Mouse (Mus musculus) layer of hippocampus, adult 11-12 months (tissue): ENCODE measurements around the gene Hoxc9.

Experiments
- DNase-seq: peaks from one replicate; pipeline ENCODE4 v3.0.0; 2022; ENCODE audit warnings: low spot score

Hoxc9 gene

DNA sequence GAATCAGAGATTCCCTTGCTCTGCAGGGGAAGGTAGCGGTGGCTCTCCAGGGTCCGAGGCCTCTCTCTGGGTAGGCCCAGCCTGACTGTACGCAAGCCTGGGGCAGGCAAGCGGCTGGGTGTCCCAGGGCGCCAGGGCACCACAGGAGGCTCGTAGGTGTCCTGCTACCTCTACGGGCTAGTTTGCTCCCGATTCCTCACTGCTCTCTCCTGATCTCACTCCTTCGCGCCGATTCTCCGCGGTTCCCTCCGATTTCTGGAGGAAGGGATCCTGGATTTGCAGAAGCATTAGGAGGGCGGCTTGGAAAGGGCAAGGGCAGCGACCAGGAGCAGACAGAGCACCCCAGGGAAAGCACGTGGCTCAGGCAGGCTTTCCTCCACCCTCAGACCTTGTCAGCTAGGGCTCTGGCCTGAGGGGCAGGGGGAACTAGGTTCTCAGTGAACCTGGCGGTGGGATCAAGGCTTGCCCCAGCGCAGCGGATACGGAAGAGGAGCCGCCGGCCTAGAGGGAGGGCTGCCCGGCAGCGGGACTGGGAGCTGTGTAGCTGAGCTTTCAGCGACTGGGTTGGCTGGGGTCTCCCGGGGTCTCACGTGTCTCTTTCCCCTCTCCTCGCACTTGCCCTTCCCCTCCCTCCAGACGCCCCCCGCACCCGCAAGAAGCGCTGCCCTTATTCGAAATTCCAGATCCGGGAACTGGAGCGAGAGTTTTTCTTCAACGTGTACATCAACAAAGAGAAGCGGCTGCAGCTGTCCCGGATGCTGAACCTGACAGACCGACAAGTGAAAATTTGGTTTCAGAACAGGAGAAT, 20.2 kb upstream of the Hoxc9 start:
- no peak for DNase-seq

DNA sequence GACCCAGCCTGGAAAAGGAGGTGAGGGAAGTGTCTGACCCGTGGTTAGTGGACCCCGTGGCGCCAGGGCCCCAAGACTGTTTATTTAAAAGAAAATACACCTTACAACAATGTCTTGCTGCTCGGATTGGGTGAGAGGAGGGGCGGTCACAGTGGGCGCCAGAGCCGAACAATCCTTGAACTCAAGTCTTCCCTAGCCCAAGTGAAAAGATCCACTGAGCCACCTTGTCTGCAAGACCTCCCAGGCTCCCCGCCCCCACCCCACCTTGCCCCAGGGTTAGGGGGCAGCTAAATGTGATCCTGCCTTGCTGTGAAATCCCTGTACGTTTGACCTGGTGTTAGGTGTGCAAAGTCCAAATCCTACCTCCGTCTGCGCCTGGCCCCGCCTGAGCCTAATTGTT, 19.3 kb upstream of the Hoxc9 start:
- no peak for DNase-seq

DNA sequence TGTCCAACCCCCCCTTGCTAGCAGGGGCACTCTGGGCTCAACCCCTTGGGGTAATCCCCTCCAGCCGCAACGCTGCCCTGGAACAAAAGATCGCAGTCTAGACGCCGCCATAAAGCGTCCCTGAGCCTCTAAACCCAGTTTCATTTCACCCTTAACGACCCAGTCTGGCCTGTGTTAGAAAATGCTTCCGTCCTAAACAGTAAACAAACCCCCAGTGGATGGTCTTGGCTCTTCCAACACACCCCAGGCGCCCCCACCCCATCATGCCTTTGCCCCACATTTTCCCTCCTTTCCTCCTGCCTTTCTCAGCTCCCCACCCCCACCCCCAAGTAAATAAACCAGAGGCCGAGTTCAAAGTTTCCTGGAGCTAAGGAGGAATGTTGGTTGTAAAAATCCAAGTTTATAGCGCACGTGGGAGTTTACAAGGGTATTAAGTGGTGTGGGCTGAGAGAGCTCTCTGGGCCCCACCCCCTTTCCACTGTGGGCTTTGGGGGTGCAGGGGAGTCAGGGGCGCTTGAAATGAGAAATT, 16.5 kb upstream of the Hoxc9 start:
- no peak for DNase-seq

DNA sequence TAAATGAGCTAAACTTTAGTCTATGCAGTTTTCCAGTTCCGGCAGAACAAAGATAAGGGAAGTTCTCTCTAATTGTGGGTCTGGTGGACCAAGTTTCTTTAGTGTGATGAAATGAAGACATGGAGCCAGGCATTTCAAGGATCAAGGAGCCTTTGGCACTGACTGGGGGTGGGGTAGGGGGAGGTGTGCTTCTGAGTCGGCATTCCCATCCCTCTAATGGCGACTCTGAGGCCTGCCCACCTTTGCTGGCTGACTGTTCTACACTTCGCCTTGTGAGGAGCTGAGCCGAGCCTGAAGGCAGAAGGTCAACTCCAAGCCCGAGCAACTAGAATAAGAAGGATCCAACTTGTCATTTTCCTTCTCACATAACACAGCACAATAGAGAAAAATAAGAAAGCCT, 14.5 kb upstream of the Hoxc9 start:
- no peak for DNase-seq

DNA sequence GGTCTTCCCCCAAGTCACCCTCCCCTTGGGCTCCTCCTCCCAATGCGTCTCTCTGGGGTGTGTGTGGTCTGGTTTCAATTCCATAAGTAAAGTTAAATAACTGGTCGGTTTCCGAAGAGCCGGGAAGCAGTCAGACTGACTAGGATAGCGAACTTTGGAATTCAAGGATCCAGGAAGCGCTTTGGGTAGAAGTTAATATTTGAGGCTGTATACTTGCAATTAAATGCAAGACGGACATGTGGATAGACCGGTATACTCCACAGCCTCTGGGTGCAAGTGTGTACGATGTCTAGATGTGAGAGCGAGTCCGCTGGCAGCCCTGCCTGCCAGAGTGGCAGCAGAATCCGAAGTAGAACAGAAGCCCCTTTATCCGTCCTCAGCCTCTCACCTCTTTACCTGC, 13.7 kb upstream of the Hoxc9 start:
- DNase-seq = no peak

DNA sequence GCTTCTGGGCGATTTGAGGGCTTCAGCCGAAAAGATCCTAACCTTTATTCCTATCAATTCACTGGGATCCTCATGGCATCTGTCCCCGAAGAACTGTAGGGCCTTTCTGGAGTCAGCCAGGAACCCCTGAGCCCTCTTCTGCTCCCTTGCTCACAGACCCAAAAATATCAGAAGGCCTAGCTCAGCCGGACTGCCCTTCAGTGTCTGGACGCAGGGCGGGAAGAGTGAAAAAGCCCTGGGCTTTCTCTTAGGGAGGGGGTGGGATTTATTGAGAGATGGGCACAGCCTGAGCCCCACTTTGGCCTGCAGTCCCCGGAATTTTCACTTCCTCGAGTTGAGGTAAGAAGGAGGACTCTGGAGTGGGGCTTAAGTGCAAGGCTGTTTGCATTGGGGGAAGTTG, 13.0 kb upstream of the Hoxc9 start:
- no peak for DNase-seq

DNA sequence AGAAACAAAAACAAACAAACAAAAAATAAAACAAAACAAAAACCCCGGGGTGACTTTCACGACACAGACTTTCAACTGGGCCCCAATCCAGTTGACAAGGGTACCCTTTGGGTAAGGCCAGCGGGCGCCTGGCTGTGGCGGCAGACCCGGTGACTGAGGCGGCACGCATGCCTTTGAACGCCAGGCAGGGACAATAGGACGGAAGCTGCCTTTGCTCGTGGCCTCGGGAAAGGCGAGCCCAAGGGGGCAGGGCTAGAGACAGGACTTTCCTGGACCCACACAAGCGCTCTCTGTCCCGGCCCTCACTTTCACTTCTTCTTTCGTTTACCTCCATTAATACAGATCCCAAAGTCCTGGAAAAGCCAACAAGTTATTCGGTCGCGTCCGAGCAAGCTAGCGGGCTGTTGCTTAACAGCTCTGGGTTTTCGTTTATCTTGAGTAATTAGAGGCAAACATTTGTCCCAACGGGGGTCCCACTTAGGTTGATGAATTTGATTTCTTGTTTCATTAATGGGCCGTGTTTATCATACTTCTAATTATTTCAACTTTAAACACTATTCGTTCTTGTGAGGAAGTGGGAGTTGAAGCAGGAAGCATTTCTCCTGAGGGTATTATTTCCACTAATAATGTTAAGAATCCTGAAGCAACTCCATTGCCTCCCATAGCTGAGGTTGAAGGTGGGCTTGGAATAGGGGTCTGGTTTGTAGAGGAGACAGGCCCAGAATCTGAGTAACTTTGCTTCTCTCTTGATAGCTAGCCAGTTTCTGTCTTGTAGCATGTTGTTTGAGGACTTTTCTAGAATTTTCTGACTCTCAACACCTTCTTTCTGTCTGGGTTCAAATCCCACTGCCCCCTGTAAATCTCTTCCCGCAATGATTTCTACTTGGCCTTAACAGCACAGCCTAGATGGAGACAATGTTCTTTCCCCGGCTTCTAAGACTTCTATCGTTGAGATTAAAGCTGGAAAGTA, 12.3 kb upstream of the Hoxc9 start:
- DNase-seq = no peak

DNA sequence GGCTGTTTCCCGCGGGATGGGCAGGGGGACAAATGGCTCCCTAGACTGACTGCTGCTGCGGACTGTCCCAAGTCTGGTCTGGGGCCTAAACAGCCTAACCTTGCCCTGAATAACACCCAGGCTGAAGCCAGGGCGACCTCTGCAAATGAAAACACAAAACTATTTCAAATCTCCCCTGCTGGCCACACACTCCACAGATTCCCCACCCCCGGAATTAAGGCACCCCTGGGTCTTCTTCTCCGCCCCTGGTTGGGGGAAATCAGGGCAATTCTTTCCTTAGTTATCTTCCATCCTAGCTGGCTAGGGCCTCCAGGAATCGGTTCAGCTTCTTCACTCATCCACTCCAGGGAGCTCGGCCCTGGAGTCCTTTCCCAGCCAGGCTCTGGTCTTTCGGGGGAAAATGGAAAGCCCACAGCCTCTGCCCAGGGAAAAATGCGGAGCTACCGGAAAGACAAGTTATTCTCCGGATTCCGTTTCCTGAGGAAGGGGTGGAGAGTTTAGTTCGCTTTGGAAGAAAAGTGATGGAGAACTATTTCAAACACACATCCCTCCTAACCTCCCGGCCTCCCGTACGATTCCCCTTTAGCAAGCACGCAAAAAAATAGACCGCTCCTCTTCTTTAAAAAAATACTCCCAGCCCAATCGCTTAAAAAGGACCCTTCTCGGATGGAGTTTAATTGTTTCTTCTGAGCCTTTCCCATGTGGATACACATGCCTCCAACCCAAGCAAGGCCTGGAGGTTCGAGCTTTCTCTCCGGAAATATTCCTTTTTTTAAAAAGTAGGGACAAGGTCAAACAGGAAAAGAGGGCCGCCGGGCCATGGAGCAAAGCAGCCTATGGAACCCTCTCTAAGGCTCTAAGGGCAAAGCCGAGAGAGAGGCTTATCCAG, 11.0 kb upstream of the Hoxc9 start:
- DNase-seq = no peak

DNA sequence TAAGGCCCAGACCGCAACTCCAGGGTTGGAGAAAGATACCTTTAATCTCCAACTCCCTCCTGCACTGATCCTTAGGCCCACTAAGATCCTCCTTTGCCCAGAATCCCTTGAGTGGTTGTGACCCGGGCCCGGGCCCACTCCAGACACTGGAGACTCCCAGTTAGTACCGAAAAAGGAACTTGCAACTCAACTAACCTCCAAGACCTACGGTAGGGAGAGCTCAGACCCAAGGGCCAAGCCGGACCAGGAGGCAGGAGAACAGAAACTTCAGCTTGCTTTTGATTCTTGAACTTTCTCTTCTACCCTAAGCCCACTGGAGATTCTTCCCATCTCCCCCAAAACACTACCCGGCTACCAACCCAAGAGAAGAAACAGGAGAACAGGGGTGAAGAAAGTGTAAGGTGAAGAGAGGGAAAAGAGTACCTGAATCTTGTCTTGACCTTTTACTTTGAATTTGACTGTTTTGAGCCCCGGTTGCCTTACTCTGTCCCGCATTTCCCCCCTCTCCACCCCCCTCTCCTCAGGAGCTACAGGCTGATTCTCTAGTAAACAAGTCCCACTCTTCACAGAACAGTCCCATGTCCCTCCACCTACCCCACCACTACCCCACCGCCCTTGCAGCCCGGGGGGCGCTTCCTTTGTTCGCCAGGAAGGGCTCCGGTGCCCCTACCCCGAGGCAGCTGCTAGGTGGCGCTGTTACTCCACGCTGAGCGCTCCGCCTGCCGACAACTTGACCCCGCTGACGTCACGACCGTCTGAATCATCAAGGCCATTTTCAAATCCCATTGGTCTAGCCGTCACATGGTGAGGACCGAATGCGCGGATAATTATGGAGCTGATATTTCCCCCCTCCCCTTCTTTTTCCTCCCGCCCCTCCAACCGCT, 10.1 kb upstream of the Hoxc9 start:
- DNase-seq = peak; percentile 10

DNA sequence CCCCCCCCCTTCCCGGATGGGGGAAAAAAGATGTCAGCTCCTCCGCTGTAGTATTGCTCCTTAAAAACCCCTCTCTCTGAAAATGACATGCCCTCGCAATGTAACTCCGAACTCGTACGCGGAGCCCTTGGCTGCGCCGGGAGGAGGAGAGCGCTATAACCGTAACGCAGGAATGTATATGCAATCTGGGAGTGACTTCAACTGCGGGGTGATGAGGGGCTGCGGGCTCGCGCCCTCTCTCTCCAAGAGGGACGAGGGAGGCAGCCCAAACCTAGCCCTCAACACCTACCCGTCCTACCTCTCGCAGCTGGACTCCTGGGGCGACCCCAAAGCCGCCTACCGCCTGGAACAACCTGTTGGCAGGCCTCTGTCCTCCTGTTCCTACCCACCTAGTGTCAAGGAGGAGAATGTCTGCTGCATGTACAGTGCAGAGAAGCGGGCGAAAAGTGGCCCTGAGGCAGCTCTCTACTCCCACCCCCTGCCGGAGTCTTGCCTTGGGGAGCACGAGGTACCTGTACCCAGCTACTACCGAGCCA, 9.4 kb upstream of the Hoxc9 start, which contains the start of gene Hoxc10:
Gene Hoxc10, plus strand, starts transcription at position 21 of the 536 bp plus-strand sequence.
- no peak for DNase-seq

DNA sequence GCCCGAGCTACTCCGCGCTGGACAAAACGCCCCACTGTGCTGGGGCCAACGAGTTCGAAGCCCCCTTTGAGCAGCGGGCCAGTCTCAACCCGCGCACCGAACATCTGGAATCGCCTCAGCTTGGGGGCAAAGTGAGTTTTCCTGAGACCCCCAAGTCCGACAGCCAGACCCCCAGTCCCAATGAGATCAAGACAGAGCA, 9.0 kb upstream of the Hoxc9 start, which contains the start of gene Hoxc5:
Gene Hoxc5, plus strand, starts transcription at position 132 of the 199 bp plus-strand sequence.
- DNase-seq = no peak

DNA sequence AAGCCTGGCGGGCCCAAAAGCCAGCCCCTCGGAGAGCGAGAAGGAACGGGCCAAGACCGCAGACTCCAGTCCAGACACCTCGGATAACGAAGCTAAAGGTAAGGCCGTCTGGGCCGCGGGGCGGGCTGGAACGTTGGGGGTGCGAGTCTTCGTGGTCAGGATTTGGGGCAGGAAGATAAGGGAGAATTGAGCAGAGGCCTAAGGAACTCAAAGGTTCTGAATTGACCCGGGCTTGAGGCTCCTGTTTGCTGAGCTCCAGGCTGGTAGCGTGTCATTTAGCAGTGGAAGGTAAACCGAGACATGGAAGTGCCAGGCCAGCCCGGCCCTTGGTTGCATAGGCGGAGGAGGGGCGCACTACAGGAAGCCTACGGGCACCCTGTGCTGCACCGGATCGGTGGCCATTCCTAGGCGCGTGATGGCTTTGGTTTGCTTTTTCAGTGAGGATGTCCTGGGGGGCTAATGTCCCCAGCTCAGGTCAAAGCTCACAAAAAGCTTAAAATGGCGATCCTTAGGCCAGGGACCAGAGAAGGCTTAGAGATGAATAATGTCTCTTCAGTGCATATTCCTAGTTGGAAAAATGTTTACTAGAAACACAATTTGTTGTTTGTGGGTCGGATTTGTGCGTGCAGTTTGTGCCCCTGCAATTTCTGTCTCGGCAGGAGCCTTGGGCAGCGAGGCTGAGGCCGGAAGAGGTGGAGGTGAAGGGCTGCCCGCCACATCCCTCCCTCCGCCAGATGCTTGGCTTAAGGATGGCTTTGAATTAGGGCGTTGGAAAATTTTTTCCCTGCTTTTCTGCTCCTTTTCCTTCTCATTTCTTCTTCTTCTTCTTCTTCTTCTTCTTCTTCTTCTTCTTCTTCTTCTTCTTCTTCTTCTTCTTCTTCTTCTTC, 8.5 kb upstream of the Hoxc9 start:
- no peak for DNase-seq

DNA sequence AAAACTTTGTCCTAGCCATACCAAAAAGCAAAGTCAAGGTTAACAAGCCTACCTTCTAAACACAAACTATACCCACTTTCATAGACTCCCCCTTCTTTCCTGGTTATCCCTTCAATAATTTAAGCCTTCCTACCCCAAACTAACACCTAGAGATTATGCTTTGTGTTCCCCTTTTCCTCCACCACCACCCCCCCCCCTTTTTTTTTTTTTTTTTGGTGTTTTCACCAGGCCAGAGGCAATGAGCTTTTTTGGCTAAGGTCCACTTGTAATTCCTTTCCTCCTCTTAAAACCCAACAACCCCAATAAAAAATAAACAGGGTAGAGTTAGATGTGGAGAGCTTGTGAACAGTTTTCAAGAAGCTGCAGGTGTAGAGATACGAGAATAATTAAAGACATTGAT, 6.9 kb upstream of the Hoxc9 start:
- DNase-seq = no peak

DNA sequence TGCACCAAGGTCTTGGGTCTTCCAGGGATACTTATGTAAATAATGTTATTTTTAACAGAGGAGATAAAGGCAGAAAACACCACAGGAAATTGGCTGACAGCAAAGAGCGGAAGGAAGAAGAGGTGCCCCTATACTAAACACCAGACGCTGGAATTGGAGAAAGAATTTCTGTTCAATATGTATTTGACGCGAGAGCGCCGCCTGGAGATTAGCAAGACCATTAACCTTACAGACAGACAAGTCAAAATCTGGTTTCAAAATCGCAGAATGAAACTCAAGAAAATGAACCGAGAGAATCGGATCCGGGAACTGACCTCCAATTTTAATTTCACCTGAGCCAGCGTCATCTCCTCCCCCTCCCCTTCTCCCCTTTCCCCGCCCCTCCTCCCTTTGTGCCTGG, 5.5 kb upstream of the Hoxc9 start:
- peak; percentile 15 for DNase-seq

DNA sequence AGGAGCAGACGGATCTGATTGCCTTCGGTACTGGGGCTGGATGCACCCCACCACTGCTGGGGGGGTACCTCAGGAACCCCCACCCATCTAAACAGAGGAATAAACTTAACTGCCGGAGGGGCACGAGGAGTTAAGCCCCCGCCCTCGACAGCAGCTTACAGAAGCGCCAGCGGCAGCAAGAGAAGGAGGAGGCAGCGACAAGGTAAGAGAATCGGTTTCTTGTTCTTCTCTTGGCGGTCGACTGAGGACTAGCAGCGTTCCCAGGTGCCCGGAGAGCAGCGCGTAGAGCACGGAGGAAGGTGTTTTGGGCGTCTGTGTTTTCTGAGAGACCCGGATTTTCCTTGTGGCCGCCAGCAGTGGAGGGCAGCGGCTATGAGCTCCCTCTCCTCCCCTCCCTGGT, 4.0 kb upstream of the Hoxc9 start:
- no peak for DNase-seq

DNA sequence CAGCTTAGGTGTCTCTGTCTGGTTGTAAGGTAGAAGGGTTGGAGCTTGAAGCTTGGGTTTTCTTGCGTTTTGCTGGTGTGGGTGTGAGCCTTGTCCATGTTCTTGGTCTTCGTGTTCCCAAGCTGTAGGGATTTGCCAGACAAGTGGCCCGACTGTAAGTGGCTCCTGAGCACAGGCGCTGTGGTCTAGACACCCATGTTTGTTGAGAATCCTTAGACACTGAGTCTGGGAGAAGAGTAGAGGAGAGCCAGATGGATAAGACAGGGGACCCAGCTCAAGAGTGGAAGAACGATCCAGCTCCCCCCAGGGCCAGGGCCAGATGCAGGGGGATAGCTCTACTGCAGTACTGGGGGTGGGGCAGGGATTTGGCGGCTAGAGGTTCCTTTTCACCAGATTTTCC, 3.5 kb upstream of the Hoxc9 start:
- DNase-seq = no peak

DNA sequence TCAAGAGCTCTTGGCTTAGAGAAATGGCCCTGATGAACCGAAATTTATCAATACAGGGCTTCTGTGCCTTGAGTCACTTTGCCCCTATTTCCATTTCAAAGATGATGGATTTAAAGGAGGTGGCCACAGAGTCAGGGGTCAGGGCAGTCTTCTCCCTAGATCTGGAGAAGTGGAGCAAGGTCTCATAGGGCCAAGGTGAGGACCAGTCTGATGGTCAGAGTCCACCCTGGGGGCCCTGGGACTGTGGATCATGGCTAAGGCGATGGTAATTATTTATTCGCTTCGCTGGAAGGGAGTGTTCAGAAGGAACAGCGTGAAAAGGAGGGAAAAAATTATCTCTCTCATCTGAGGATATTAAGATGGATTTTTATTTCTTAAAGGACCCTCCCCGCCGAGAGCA, 1.2 kb upstream of the Hoxc9 start:
- DNase-seq = no peak

DNA sequence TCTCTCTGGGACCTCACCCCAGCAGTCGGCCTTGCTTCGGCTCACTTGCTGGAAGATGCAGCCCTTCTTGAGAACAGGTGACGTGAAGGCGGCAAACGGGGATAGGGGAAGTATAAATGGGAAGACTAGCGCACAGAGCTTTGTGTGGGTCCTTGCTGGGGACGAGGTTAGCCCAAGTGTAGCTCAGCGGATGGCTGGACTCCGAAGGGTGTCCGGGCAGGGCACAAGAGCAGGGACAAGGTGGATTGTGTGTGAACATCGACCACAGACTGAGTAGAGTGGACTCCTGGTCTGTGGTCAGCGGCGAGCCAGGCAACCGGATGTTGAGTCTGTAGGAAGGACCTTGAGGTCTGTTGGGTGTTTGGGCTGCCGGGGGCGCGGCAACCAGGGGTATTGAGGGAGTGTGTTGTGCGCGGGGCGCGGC, 539 bp upstream of the Hoxc9 start:
- DNase-seq = no peak

DNA sequence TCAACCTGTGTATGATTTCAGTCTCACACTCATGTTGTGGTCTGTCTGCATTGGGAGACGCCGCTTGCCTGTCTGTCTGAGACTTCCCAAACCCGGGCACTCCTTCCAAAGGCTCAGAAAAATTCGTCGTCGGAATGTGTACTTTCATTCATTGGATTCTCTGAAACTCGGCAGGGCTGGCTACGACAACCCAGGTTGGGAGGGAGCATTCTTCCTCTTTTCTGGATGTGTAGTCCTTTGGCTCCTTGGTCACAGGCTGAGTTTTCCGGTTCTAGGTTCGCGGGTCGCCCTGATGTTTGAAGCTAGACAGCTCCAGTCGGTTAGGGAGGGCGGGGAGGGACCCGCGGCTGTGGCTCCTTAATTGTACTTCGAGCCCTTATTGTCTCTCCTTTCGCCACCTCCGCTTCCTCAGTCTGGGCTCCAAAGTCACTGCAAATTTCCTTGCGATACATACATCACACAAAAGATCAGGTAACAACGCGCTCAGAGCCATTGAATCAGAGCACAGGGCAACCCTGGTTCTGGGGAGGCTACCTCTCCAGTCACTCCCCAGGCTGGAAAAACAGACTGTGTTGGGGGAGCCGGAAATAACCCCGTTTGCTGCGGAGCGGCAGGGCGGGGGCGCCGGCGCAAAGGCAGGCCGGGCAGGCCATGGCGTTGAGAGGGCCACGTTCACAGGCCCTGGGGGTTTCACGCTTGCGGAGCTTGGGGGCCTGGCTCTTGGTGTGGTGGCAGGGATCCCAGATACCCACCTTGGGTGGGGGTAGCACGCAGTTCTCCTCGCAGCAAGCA, 588 bp downstream of the Hoxc9 start:
- DNase-seq = no peak
